Mouse (Mus musculus) cortical plate, adult 2 months (tissue): ENCODE measurements around the gene Lmntd1.

ENCODE experiments used
- CTCF ChIP-seq: fragments of 200-500 bp; IDR thresholded peaks from 2 replicates; pipeline ENCODE4 v1.5.1; 2011; ENCODE audit warnings: mild to moderate bottlenecking, control low read depth, low read length; ENCODE audit not compliant: insufficient read depth; ENCODE audit errors: extremely low read depth
- POLR2A ChIP-seq: fragments of 200-500 bp; IDR thresholded peaks from 2 replicates; pipeline ENCODE4 v1.6.1; 2011; ENCODE audit warnings: mild to moderate bottlenecking, low read length, control low read depth; ENCODE audit not compliant: insufficient read depth; ENCODE audit errors: extremely low read depth

DNA sequence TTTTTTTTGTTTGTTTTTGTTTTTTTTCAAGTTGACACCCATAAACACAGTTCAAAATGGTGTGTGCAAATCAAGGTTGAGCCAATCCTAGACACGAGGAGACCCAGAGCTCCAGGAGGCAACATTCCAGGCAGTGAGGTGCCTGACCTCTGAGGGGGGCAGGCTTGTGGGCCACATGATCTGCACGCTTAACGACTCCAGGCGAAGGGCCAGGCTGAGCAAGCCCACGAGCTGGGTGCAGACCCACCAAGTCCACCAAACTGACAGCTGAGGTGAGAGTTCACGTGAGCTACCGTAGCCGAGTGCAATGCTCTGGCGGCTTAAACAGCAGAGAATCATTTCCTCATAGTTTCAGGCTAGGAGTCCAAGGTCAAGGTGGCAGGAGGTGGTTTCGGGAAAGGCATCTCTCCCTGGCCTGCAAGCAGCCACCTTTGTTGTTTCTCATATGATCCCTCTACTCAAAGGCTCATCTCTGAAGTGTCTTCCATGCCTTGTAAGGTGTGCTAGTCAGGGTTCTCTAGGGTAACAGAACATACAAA lies 136.7 kb downstream of the Lmntd1 start:
- TF ChIP-seq CTCF (no peak), POLR2A (no peak)
